Mouse (Mus musculus) cerebellum, adult 2 months (tissue): ENCODE results near the gene Pcdh7.

Experiments used
- CTCF ChIP-seq: fragments of 200-500 bp; IDR thresholded peaks from 2 replicates; pipeline ENCODE4 v1.5.1; 2011; ENCODE audit warnings: low read depth, mild to moderate bottlenecking, control low read depth, low read length, moderate library complexity, borderline replicate concordance; ENCODE audit not compliant: insufficient read depth
- POLR2A ChIP-seq: fragments of 200-500 bp; IDR thresholded peaks from 2 replicates; pipeline ENCODE4 v1.6.1; 2011; ENCODE audit warnings: low read length, control low read depth, borderline replicate concordance; ENCODE audit not compliant: insufficient read depth

- TF ChIP-seq CTCF, result no peak
- TF ChIP-seq POLR2A, result no peak
Measured at GRCm38 (mm10) chr5:57828437-57828836, 110.7 kb downstream of the Pcdh7 start.
